Mouse (Mus musculus): ENCODE results near the gene Cinp.

Cinp gene

DNA sequence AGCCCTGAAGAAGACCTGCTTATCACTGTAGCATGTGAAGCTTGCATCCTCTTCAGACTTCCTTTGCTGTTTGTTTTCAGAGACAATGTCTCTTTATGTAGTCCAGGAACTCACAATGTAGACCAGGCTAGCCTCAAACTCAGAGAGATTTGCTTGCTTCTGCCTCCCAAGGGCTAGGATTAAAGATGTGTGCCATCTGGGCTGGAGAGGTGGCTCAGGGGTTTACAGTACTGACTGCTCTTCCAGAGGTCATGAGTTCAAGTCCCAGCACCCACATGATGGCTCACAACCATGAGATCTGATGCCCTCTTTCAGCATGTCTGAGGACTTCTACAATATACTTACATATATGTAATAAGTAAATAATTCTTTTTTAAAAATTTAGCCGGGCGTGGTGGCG lies 53.8 kb downstream of the Cinp start:
- no peak for DNase-seq (ENCODE audit: low spot score in 2 of 2)

GRCm38 (mm10) chr12:110830293-110831024 lies 58.5 kb downstream of the Cinp start:
- DNase-seq (ENCODE audit: low spot score in 2 of 2): no peak

GRCm38 (mm10) chr12:110828908-110829307 lies 60.0 kb downstream of the Cinp start:
- no peak for DNase-seq (ENCODE audit: low spot score in 2 of 2)

All from right cerebral cortex, postnatal 36 days (tissue).